Mouse (Mus musculus) ES-E14 (cell line): ENCODE data around the gene Olfr1179. TPM values are rescaled to one million over a fixed set of nuclear protein-coding genes. Genes with fewer than 3 reads are reported as not detected.

ENCODE experiments used
- DNase-seq: peaks from one replicate; pipeline ENCODE4 v3.0.0-alpha.2; 2013; ENCODE audit warnings: low read depth, low spot score
- H3K27ac ChIP-seq: 2 replicates; pipeline ENCODE4 v1.5.1; 2012; ENCODE audit warnings: low read depth, mild to moderate bottlenecking, low read length, moderate library complexity, mixed read lengths; ENCODE audit not compliant: poor library complexity, insufficient read depth, severe bottlenecking
- H3K36me3 ChIP-seq: 2 replicates; pipeline ENCODE4 v1.6.1; 2012; ENCODE audit warnings: mild to moderate bottlenecking, low read length, moderate library complexity, mixed read lengths; ENCODE audit not compliant: control insufficient read depth, poor library complexity, insufficient read depth, severe bottlenecking
- H3K4me1 ChIP-seq, 2 experiments: fragments of 150-350 bp in 1 of 2; sonication (generic) in 1 of 2; 2 replicates each; pipeline ENCODE4 v1.6.1; 2012; ENCODE audit warnings: low read length in 2 of 2, mild to moderate bottlenecking in 1 of 2, mixed read lengths in 1 of 2; ENCODE audit not compliant: control insufficient read depth in 2 of 2, insufficient read depth in 2 of 2, poor library complexity in 1 of 2
- H3K4me3 ChIP-seq, 2 experiments: fragments of 150-350 bp in 1 of 2; sonication (generic) in 1 of 2; 2 replicates each; pipeline ENCODE4 v1.5.1; 2012; ENCODE audit warnings: low read length in 2 of 2, low read depth in 1 of 2, mild to moderate bottlenecking in 1 of 2, mixed read lengths in 1 of 2; ENCODE audit not compliant: insufficient read depth in 1 of 2, poor library complexity in 1 of 2, severe bottlenecking in 1 of 2
- H3K9ac ChIP-seq: 2 replicates; pipeline ENCODE4 v1.6.1; 2012; ENCODE audit warnings: low read depth, mild to moderate bottlenecking, low read length, mixed read lengths; ENCODE audit not compliant: poor library complexity, insufficient read depth, severe bottlenecking
- H3K9me3 ChIP-seq: fragments of 150-350 bp; sonication (generic); 2 replicates; pipeline ENCODE4 v1.6.1; 2012; ENCODE audit warnings: low read depth, mild to moderate bottlenecking, low read length; ENCODE audit not compliant: control insufficient read depth, insufficient read depth
- CHD2 ChIP-seq: IDR thresholded peaks from 2 replicates; pipeline ENCODE4 v1.6.1; 2014; ENCODE audit warnings: mild to moderate bottlenecking, low read depth, low read length, inconsistent platforms
- HCFC1 ChIP-seq: IDR thresholded peaks from 2 replicates; pipeline ENCODE4 v1.6.1; 2012; ENCODE audit warnings: low read length, inconsistent platforms, borderline replicate concordance; ENCODE audit not compliant: insufficient read depth
- MAFK ChIP-seq: IDR thresholded peaks from 2 replicates; pipeline ENCODE4 v1.6.1; 2014; ENCODE audit warnings: mild to moderate bottlenecking, low read depth, low read length, inconsistent platforms; ENCODE audit not compliant: insufficient read depth
- ZC3H11A ChIP-seq: IDR thresholded peaks from 2 replicates; pipeline ENCODE4 v1.6.1; 2012; ENCODE audit warnings: low read depth, mild to moderate bottlenecking, inconsistent platforms, low read length, borderline replicate concordance
- ZNF384 ChIP-seq: IDR thresholded peaks from 2 replicates; pipeline ENCODE4 v1.6.1; 2012; ENCODE audit warnings: low read depth, low read length, inconsistent platforms
- in situ Hi-C, 2 experiments: fragments of 600-800 bp; cut with MboI; formaldehyde crosslinking; loops; one replicate each; pipeline ENCODE4 v1.15.1; 2025; ENCODE audit warnings: low sequenced_read_pairs in 2 of 2, inconsistent platforms in 1 of 2; ENCODE audit not compliant: unreplicated experiment in 2 of 2
- total RNA-seq: library from RNA; depleted of rRNA; stranded (reverse); fragments of 300-350 nt; gene quantifications from 2 replicates; pipeline ENCODE4 v1.2.3, GENCODE M21; 2012; rRNA removed

Olfr1179 gene
- total RNA-seq, 1 experiment: not detected

GRCm38 (mm10) chr2:88386762-88387161, 19.5 kb downstream of the Olfr1179 start, which contains the start of gene Olfr1178:
TSS of gene Olfr1178 (plus strand) at chr2:88387062.
- DNase-seq: no peak

GRCm38 (mm10) chr2:88356304-88356703, 49.9 kb downstream of the Olfr1179 start:
- TF ChIP-seq MAFK: no peak
- no peak for TF ChIP-seq HCFC1
- no peak for TF ChIP-seq ZNF384
- TF ChIP-seq CHD2: no peak
- peak; percentile 74 for TF ChIP-seq ZC3H11A
- in situ Hi-C loops: loop anchor here in 1 of 2 experiments (25.0 kb wide), 1 partner anchor 1181 kb away; the partner anchor contains the start of gene Olfr1243
- no peak overlapping the region for H3K4me3 ChIP-seq

More at GRCm38 (mm10) chr2:88386762-88387161, 19.5 kb downstream of the Olfr1179 start, which contains the start of gene Olfr1178:
- TF ChIP-seq HCFC1 (no peak), ZC3H11A (no peak), MAFK (no peak), CHD2 (no peak), ZNF384 (no peak)
- in situ Hi-C loops: no loop called here
- no peak within 1 kb of the TSS for H3K4me3 ChIP-seq
- H3K27ac ChIP-seq: no peak within 1 kb of the TSS
- H3K36me3 ChIP-seq: no peaks in the 10 kb centered on the region
- no peaks in the 10 kb centered on the region for H3K4me1 ChIP-seq
- no peaks in the 10 kb centered on the region for H3K9me3 ChIP-seq
- no peak within 1 kb of the TSS for H3K9ac ChIP-seq

More at GRCm38 (mm10) chr2:88356304-88356703, 49.9 kb downstream of the Olfr1179 start:
- Histone ChIP-seq H3K36me3 (no peaks in the 10 kb centered on the region), H3K4me1 (no peaks in the 10 kb centered on the region), H3K9me3 (no peaks in the 10 kb centered on the region), H3K27ac (no peak overlapping the region), H3K9ac (no peak overlapping the region)
- DNase-seq: peak; percentile 28

Other genes with a start within 250 kb of the Olfr1179 start
- gene Olfr1168, start 224.6 kb downstream of the Olfr1179 start, total RNA-seq: not detected in 2 replicates
- gene Olfr1170, start 178.1 kb downstream of the Olfr1179 start, total RNA-seq: not detected in 2 replicates
- gene Olfr1173, start 126.6 kb downstream of the Olfr1179 start, total RNA-seq: not detected in 2 replicates
- not detected in 2 replicates for gene Olfr1174-ps, start 91.3 kb downstream of the Olfr1179 start, total RNA-seq
- gene Olfr1175-ps, start 79.2 kb downstream of the Olfr1179 start, total RNA-seq: not detected in 2 replicates
- gene Olfr1176, start 69.7 kb downstream of the Olfr1179 start, total RNA-seq: not detected in 2 replicates
- gene Olfr1177-ps, start 60.0 kb downstream of the Olfr1179 start, total RNA-seq: not detected in 2 replicates
- not detected in 2 replicates for gene Olfr1178, start 19.4 kb downstream of the Olfr1179 start, total RNA-seq
- not detected in 2 replicates for gene Olfr1180, start 12.7 kb upstream of the Olfr1179 start, total RNA-seq
- not detected in 2 replicates for gene Olfr1181, start 19.7 kb upstream of the Olfr1179 start, total RNA-seq
- not detected in 2 replicates for gene Gm13757, start 42.7 kb upstream of the Olfr1179 start, total RNA-seq
- not detected in 2 replicates for gene Olfr1183, start 48.4 kb upstream of the Olfr1179 start, total RNA-seq
- not detected in 2 replicates for gene Olfr1184, start 77.1 kb upstream of the Olfr1179 start, total RNA-seq
- gene Olfr1185-ps1, start 86.9 kb upstream of the Olfr1179 start, total RNA-seq: not detected in 2 replicates
- not detected in 2 replicates for gene Olfr1186, start 112.1 kb upstream of the Olfr1179 start, total RNA-seq
- gene Olfr1188, start 150.5 kb upstream of the Olfr1179 start, total RNA-seq: not detected in 2 replicates
- gene Olfr1189, start 180.0 kb upstream of the Olfr1179 start, total RNA-seq: not detected in 2 replicates
- gene Olfr1191-ps1, start 234.1 kb upstream of the Olfr1179 start, total RNA-seq: not detected in 2 replicates
- gene Olfr1192-ps1, start 242.1 kb upstream of the Olfr1179 start, total RNA-seq: not detected in 2 replicates